In the genomic region with DNA sequence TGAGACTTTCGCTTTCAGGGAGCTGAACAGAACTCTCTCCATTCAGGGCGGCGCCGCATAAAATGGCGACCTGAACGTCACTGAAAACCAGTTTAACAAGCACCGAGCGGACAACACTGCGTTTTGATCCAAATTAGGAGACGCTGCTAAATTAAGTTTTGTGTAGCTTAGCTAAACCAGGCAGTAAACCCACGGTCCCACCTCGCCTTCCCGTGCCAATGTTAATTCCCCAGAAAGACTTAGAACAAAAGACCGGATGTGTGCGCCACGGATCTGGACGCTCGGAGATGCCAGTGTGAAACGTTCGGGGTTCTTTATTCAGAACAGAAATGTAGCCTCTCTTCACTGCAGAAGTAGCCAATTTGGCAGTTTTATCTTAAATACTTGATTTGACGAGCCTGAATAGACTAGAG, we compare ENCODE assay signal across 8 mouse cellular contexts. TPM values are rescaled to one million over a fixed set of nuclear protein-coding genes. Genes with fewer than 3 reads are reported as not detected.
DNase-seq lines count a peak whose midpoint lies in the region; ATAC-seq and TF ChIP-seq lines count a peak whose summit lies in the region.

No protein-coding gene starts in this region.

- H3K9me3 ChIP-seq in ES-E14 (ENCODE audit: control insufficient read depth, insufficient read depth, low read depth, low read length), result no peaks in the 10 kb centered on the region
- no peaks in the 10 kb centered on the region for H3K9me3 ChIP-seq in hindbrain, embryonic 16.5 days (ENCODE audit: control insufficient read depth, low read length)

- no peaks in the 10 kb centered on the region for H3K36me3 ChIP-seq in ES-E14 (ENCODE audit: control insufficient read depth, insufficient read depth, low read length, poor library complexity, severe bottlenecking)
- no peaks in the 10 kb centered on the region for H3K36me3 ChIP-seq in hindbrain, embryonic 16.5 days (ENCODE audit: control insufficient read depth, insufficient read depth, low read length)

- H3K4me2 ChIP-seq in hindbrain, embryonic 16.5 days (ENCODE audit: low read length), result peak overlapping the region; percentile 66

- peak overlapping the region; percentile 36 to 57 for H3K4me3 ChIP-seq in ES-E14 (ENCODE audit: insufficient read depth in 1 of 2, low read depth in 1 of 2, low read length in 2 of 2, poor library complexity in 1 of 2, severe bottlenecking in 1 of 2)
- peak overlapping the region; percentile 50 for H3K4me3 ChIP-seq in hindbrain, embryonic 16.5 days (ENCODE audit: low read length)

- no peak for DNase-seq in ES-E14 (ENCODE audit: low read depth, low spot score)
- peak; percentile 79 for DNase-seq in c-Kit-negative CD71-positive TER-119-positive erythroid progenitor cells, embryonic 14.5 days (ENCODE audit: low read depth, low spot score)
- peak; percentile 71 to 81 for DNase-seq in frontal cortex, postnatal 36 days (ENCODE audit: low spot score in 2 of 2)
- peak; percentile 61 to 73 for DNase-seq in left cerebral cortex, postnatal 14 days (ENCODE audit: low spot score in 2 of 2)
- peak; percentile 70 for DNase-seq in right cerebral cortex, postnatal 25 days
- DNase-seq in urinary bladder, postnatal 25 days (ENCODE audit: low spot score), result peak; percentile 65

- under 1% methylated on average over 21 of the region's 21 CpGs for WGBS in hindbrain, embryonic 16.5 days

- H3K27ac ChIP-seq in ES-E14 (ENCODE audit: insufficient read depth, low read depth, low read length, poor library complexity, severe bottlenecking), result peak overlapping the region; percentile 95
- peak overlapping the region; percentile 75 for H3K27ac ChIP-seq in hindbrain, embryonic 16.5 days (ENCODE audit: low read depth, low read length)

- intact Hi-C loops in left cerebral cortex, postnatal 14 days (cut with DNase I), result no loop called here

- H3K9ac ChIP-seq in ES-E14 (ENCODE audit: insufficient read depth, low read depth, low read length, poor library complexity, severe bottlenecking), result peak overlapping the region; percentile 82
- peak overlapping the region; percentile 63 for H3K9ac ChIP-seq in hindbrain, embryonic 16.5 days (ENCODE audit: low read depth, low read length)

- in situ Hi-C loops in ES-E14 (cut with MboI; ENCODE audit: low sequenced_read_pairs in 2 of 2, unreplicated experiment in 2 of 2), result no loop called here

- H3K27me3 ChIP-seq in hindbrain, embryonic 16.5 days (replicated peaks; ENCODE audit: control insufficient read depth, insufficient read depth, low read length), result no peaks in the 10 kb centered on the region

- H3K4me1 ChIP-seq in ES-E14 (ENCODE audit: control insufficient read depth in 2 of 2, insufficient read depth in 2 of 2, low read length in 2 of 2, poor library complexity in 1 of 2), result peaks cover 0 to 10% of the 10 kb centered on the region in 2 experiments; a peak in 2 of 4 replicates
- peaks cover 18% of the 10 kb centered on the region for H3K4me1 ChIP-seq in hindbrain, embryonic 16.5 days (ENCODE audit: control insufficient read depth, insufficient read depth, low read depth, low read length)

- ATAC-seq in hindbrain, embryonic 16.5 days, result no peak
- peak; percentile 17 for ATAC-seq in megakaryocyte progenitor cell, adult 5-6 weeks (replicated peaks; ENCODE audit: poor library complexity)

TF ChIP-seq in ES-E14, 5 proteins besides CTCF, POLR2A, EP300 and RAD21:
- no peak for TF ChIP-seq HCFC1 (IDR thresholded peaks at IDR 0.05; ENCODE audit: borderline replicate concordance, insufficient read depth, low read length)
- TF ChIP-seq MAFK (IDR thresholded peaks at IDR 0.05; ENCODE audit: insufficient read depth, low read depth, low read length), result no peak
- TF ChIP-seq ZC3H11A (IDR thresholded peaks at IDR 0.05; ENCODE audit: borderline replicate concordance, low read depth, low read length), result no peak
- no peak for TF ChIP-seq ZNF384 (IDR thresholded peaks at IDR 0.05; ENCODE audit: low read depth, low read length)
- no peak for TF ChIP-seq CHD2 (IDR thresholded peaks at IDR 0.05; ENCODE audit: low read depth, low read length)

RNA-seq across cellular contexts. Expression of gene Hist1h4d, which starts 3.6 kb away (rescaled TPM):
- total RNA-seq in ES-E14 (2012; rRNA removed), result 713 and 869 TPM in 2 replicates
- polyA plus RNA-seq in hindbrain, embryonic 16.5 days (2015; fragmentation: Nextera tagmentation; extraction: Ambion mirVana), result 27.6 and 30.0 TPM in 2 replicates
- total RNA-seq in left cerebral cortex, postnatal 14 days (2021), result 100 to 1,000 TPM; 132 to 148 TPM
- total RNA-seq in megakaryocyte progenitor cell, adult 5-6 weeks (2015), result 492 and 526 TPM in 2 replicates
- 951 and 1,054 TPM in 2 replicates for total RNA-seq in megakaryocyte progenitor cell, adult 5-6 weeks (2017)

RNA-seq across cellular contexts. Expression of gene Hist1h3d, which starts 9.5 kb away (rescaled TPM):
- 80.2 and 103 TPM in 2 replicates for total RNA-seq in ES-E14 (2012; rRNA removed)
- 0.85 and 1.3 TPM in 2 replicates for polyA plus RNA-seq in hindbrain, embryonic 16.5 days (2015; fragmentation: Nextera tagmentation; extraction: Ambion mirVana)
- 1 to 10 TPM; 9.4 to 9.9 TPM for total RNA-seq in left cerebral cortex, postnatal 14 days (2021)
- total RNA-seq in megakaryocyte progenitor cell, adult 5-6 weeks (2015), result 105 and 131 TPM in 2 replicates
- total RNA-seq in megakaryocyte progenitor cell, adult 5-6 weeks (2017), result 118 and 137 TPM in 2 replicates

RNA-seq across cellular contexts. Expression of gene Hist1h2ad, which starts 10.9 kb away (rescaled TPM):
- total RNA-seq in ES-E14 (2012; rRNA removed), result 1,000 and 1,148 TPM in 2 replicates
- polyA plus RNA-seq in hindbrain, embryonic 16.5 days (2015; fragmentation: Nextera tagmentation; extraction: Ambion mirVana), result 0.57 and 1.3 TPM in 2 replicates
- total RNA-seq in left cerebral cortex, postnatal 14 days (2021), result 1 to 10 TPM; 3.0 to 5.1 TPM
- total RNA-seq in megakaryocyte progenitor cell, adult 5-6 weeks (2015), result 1.9 and 3.4 TPM in 2 replicates
- total RNA-seq in megakaryocyte progenitor cell, adult 5-6 weeks (2017), result 229 and 1,060 TPM in 2 replicates

RNA-seq across cellular contexts. Expression of gene Hist1h2bf, which starts 11.0 kb away (rescaled TPM):
- 677 and 970 TPM in 2 replicates for total RNA-seq in ES-E14 (2012; rRNA removed)
- polyA plus RNA-seq in hindbrain, embryonic 16.5 days (2015; fragmentation: Nextera tagmentation; extraction: Ambion mirVana), result 0.44 and 0.67 TPM in 2 replicates
- 10 to 100 TPM; 24.6 to 36.3 TPM for total RNA-seq in left cerebral cortex, postnatal 14 days (2021)
- total RNA-seq in megakaryocyte progenitor cell, adult 5-6 weeks (2015), result 321 and 327 TPM in 2 replicates
- total RNA-seq in megakaryocyte progenitor cell, adult 5-6 weeks (2017), result 466 and 575 TPM in 2 replicates

RNA-seq across cellular contexts. Expression of gene Hist1h2bg, which starts 13.8 kb away (rescaled TPM):
- 1,383 and 2,074 TPM in 2 replicates for total RNA-seq in ES-E14 (2012; rRNA removed)
- polyA plus RNA-seq in hindbrain, embryonic 16.5 days (2015; fragmentation: Nextera tagmentation; extraction: Ambion mirVana), result 0.79 and 1.4 TPM in 2 replicates
- total RNA-seq in left cerebral cortex, postnatal 14 days (2021), result 10 to 100 TPM; 79.2 to 92.9 TPM
- 285 and 322 TPM in 2 replicates for total RNA-seq in megakaryocyte progenitor cell, adult 5-6 weeks (2015)
- total RNA-seq in megakaryocyte progenitor cell, adult 5-6 weeks (2017), result 1,174 and 1,244 TPM in 2 replicates
